Mouse (Mus musculus): ENCODE results near the gene Ngef.

- TF ChIP-seq ZC3H11A (IDR thresholded peaks at IDR 0.05; ENCODE audit: borderline replicate concordance, low read depth, low read length) (no peak), MAFK (IDR thresholded peaks at IDR 0.05; ENCODE audit: insufficient read depth, low read depth, low read length) (no peak)
Measured at GRCm38 (mm10) chr1:87525041-87525440, 48.6 kb downstream of the Ngef start.
